Mouse (Mus musculus) duodenum, adult 2 months (tissue): ENCODE results near the gene Dnase2b. TPM values are rescaled to one million over a fixed set of nuclear protein-coding genes. Genes with fewer than 3 reads are reported as not detected.

ENCODE experiments used
- polyA plus RNA-seq: library from polyadenylated mRNA; depleted of rRNA; stranded (reverse); fragments of >200 nt; gene quantifications from 2 replicates; pipeline ENCODE4 v1.2.3, GENCODE M21; 2012; ENCODE audit warnings: low replicate concordance; rRNA removed

Dnase2b gene
- polyA plus RNA-seq = not detected in 2 replicates

GRCm38 (mm10) chr3:146615496-146615895 lies at the start of gene Dnase2b:
Dnase2b (minus strand) TSS chr3:146615596.

GRCm38 (mm10) chr3:146651217-146651616 lies 35.8 kb upstream of the Dnase2b start, which contains the start of gene 4930503B20Rik:
4930503B20Rik (minus strand) TSS chr3:146651317.

GRCm38 (mm10) chr3:146570148-146570782 lies 45.1 kb downstream of the Dnase2b start, which contains the start of gene Uox:
Uox (plus strand) TSS chr3:146570426.

Other genes with a start within 250 kb of the Dnase2b start
- gene Ssx2ip, start 211.0 kb downstream of the Dnase2b start, polyA plus RNA-seq = 4.0 and 9.2 TPM in 2 replicates
- 0.79 and 0.83 TPM in 2 replicates for gene Ctbs, start 165.8 kb downstream of the Dnase2b start, polyA plus RNA-seq
- gene Spata1, start 115.8 kb downstream of the Dnase2b start, polyA plus RNA-seq = 0.09 TPM in 2 replicates
- 501 and 653 TPM in 2 replicates for gene Gng5, start 115.8 kb downstream of the Dnase2b start, polyA plus RNA-seq
- 2.0 and 2.1 TPM in 2 replicates for gene Rpf1, start 94.2 kb downstream of the Dnase2b start, polyA plus RNA-seq
- gene Uox, start 45.2 kb downstream of the Dnase2b start, polyA plus RNA-seq = not detected in 2 replicates
- gene 4930503B20Rik, start 35.7 kb upstream of the Dnase2b start, polyA plus RNA-seq = not detected in 2 replicates
- gene Samd13, start 70.0 kb upstream of the Dnase2b start, polyA plus RNA-seq = not detected in 2 replicates
- 4.2 and 7.1 TPM in 2 replicates for gene Prkacb, start 197.4 kb upstream of the Dnase2b start, polyA plus RNA-seq
- gene Ttll7, start 236.8 kb upstream of the Dnase2b start, polyA plus RNA-seq = 0.53 and 1.8 TPM in 2 replicates